Mouse (Mus musculus) lung, postnatal 0 days (tissue): Measurements from ENCODE around the gene Magi1.

Experiments
- CTCF ChIP-seq: IDR thresholded peaks from 2 replicates; pipeline ENCODE4 v1.5.1; 2016; ENCODE audit warnings: antibody characterized with exemption, mild to moderate bottlenecking
- EP300 ChIP-seq: IDR thresholded peaks from 2 replicates; pipeline ENCODE4 v1.6.1; 2016; ENCODE audit warnings: antibody characterized with exemption, mild to moderate bottlenecking, control low read depth

DNA sequence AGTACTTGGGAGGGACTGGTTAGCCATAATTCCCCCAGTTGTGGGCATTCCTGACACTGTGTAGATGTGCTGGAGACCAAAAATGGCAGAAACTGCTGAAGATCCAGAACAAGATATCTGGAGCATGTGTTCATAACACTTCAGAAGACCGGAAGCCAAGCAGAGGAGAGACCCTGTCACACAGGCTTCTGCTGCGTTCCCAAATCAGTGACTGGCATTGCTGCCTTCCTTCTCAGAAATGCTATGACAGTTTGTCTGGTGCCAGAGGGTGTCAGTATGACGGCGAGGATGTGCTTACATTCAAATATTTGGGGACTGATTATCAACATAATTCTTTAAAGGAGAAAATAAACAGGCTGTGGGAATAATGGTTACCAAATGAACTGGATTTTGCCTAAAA, 373.7 kb downstream of the Magi1 start:
- TF ChIP-seq EP300: no peak
- no peak for TF ChIP-seq CTCF
